Mouse (Mus musculus) forebrain, embryonic 10.5 days (tissue): ENCODE results near the gene Ace. TPM values are rescaled to one million over a fixed set of nuclear protein-coding genes. Genes with fewer than 3 reads are reported as not detected.
A peak's percentile ranks its signal among the peaks of the same experiment; 100 is the strongest.

Source experiments
- DNase-seq: peaks from one replicate; pipeline ENCODE4 v3.0.0-alpha.2; 2017; ENCODE audit warnings: low spot score; ENCODE audit errors: extremely low spot score
- H3K27ac ChIP-seq: fragments of 300-500 bp; sonication (generic); 2 replicates; pipeline ENCODE4 v1.5.1; 2016; ENCODE audit warnings: mild to moderate bottlenecking
- H3K27me3 ChIP-seq: fragments of 300-500 bp; sonication (generic); 2 replicates; pipeline ENCODE4 v1.6.1; 2016; ENCODE audit warnings: mild to moderate bottlenecking; ENCODE audit not compliant: poor library complexity, severe bottlenecking
- H3K36me3 ChIP-seq: fragments of 300-500 bp; sonication (generic); replicated peaks from 2 replicates; pipeline ENCODE4 v1.6.1; 2016; ENCODE audit warnings: mild to moderate bottlenecking, moderate library complexity
- H3K4me1 ChIP-seq: fragments of 300-500 bp; sonication (generic); 2 replicates; pipeline ENCODE4 v1.6.1; 2016
- H3K4me3 ChIP-seq: fragments of 300-500 bp; sonication (generic); 2 replicates; pipeline ENCODE4 v1.5.1; 2016; ENCODE audit warnings: mild to moderate bottlenecking, moderate library complexity
- H3K9me3 ChIP-seq: fragments of 300-500 bp; sonication (generic); 2 replicates; pipeline ENCODE4 v1.6.1; 2016; ENCODE audit warnings: mild to moderate bottlenecking, moderate library complexity
- WGBS: fragments of 180-500 bp; shearing (Covaris S2); methylation state at CpG from one replicate; pipeline ENCODE4 v1.1.7; 2016; 5-methylcytosine and 5-hydroxymethylcytosine counted together
- polyA plus RNA-seq: library from polyadenylated mRNA; unstranded; fragments of >200 nt; fragmentation: Nextera tagmentation; extraction: Ambion mirVana; gene quantifications from 2 replicates; pipeline ENCODE4 v1.2.1, GENCODE M21; 2016

Gene Ace
- 0.28 and 0.74 TPM in 2 replicates for polyA plus RNA-seq

DNA sequence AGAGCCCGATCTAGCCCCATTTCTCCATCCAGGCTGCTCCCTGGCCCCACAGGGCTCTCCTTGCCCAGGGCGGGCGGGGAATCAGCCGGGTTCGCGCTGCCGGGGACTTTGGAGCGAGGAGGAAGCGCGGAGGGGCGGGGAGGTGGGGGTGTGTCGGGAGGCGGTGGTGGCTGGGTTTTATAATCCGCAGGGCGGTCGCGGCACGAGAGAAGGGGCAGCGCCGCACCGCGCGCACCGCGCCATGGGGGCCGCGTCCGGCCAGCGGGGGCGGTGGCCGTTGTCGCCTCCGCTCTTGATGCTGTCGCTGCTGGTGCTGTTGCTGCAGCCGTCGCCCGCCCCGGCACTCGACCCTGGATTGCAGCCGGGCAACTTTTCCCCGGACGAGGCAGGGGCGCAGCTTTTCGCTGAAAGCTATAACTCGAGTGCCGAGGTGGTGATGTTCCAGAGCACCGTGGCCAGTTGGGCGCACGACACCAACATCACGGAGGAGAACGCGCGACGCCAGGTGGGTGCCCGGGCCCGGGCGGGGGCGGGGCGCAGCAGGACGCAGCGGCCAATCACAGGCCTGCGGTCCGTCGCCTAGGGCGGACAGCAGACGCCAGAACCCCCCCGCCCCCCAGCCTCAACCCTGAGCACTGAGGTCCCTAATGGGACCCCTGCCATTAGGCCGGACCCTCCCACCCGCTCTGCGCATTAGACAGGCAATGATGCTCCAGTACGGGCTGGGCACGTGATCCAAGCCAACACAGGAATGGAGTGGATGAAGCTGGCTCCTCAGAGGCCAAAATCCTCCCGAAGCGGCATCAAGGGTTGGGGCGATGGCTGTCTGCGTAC, at the start of gene Ace:
TSS of gene Ace (plus strand) at position 205 of the 834 bp plus-strand sequence.
- Histone ChIP-seq H3K27me3 (peaks cover 65% of the 10 kb centered on the region), H3K27ac (peak within 1 kb of the TSS; percentile 70)
- WGBS = under 1% methylated on average over 71 of the region's 76 CpGs

GRCm38 (mm10) chr11:105920098-105920785, 47.5 kb upstream of the Ace start:
- WGBS = 87% methylated on average over 3 of the region's 3 CpGs
- Histone ChIP-seq H3K4me1 (no peaks in the 10 kb centered on the region), H3K9me3 (no peaks in the 10 kb centered on the region), H3K4me3 (no peak overlapping the region), H3K36me3 (peaks cover 30% of the 10 kb centered on the region), H3K27me3 (no peaks in the 10 kb centered on the region), H3K27ac (no peak overlapping the region)
- no peak for DNase-seq

More for the DNA sequence above, at the start of gene Ace:
- DNase-seq = peak; percentile 41
- H3K36me3 ChIP-seq = no peaks in the 10 kb centered on the region
- peak within 1 kb of the TSS; percentile 72 for H3K4me3 ChIP-seq
- H3K4me1 ChIP-seq = peaks cover 23% of the 10 kb centered on the region
- H3K9me3 ChIP-seq = no peaks in the 10 kb centered on the region

- peaks cover 30% of the 10 kb centered on the region for H3K36me3 ChIP-seq
- H3K9me3 ChIP-seq = no peaks in the 10 kb centered on the region
- H3K27ac ChIP-seq = no peak overlapping the region
- no peak for DNase-seq
- no peaks in the 10 kb centered on the region for H3K27me3 ChIP-seq
- H3K4me3 ChIP-seq = no peak overlapping the region
- H3K4me1 ChIP-seq = no peaks in the 10 kb centered on the region
- WGBS = 89% methylated on average over 2 of the region's 2 CpGs
These were observed 46.9 kb upstream of the Ace start for GRCm38 (mm10) chr11:105920836-105921235.

- H3K4me1 ChIP-seq = no peaks in the 10 kb centered on the region
- no peak overlapping the region for H3K27ac ChIP-seq
- WGBS = 93% methylated on average over 5 of the region's 5 CpGs
- H3K9me3 ChIP-seq = no peaks in the 10 kb centered on the region
- no peak for DNase-seq
- H3K27me3 ChIP-seq = no peaks in the 10 kb centered on the region
- no peak overlapping the region for H3K4me3 ChIP-seq
- peaks cover 30% of the 10 kb centered on the region for H3K36me3 ChIP-seq
These were observed 46.5 kb upstream of the Ace start for GRCm38 (mm10) chr11:105921275-105921674.

GRCm38 (mm10) chr11:105922769-105923663, 44.7 kb upstream of the Ace start:
- peaks cover 9% of the 10 kb centered on the region for H3K4me1 ChIP-seq
- WGBS = 93% methylated on average over 20 of the region's 20 CpGs
- no peak for DNase-seq
- H3K36me3 ChIP-seq = peaks cover 26% of the 10 kb centered on the region
- no peaks in the 10 kb centered on the region for H3K9me3 ChIP-seq
- no peaks in the 10 kb centered on the region for H3K27me3 ChIP-seq
- no peak overlapping the region for H3K27ac ChIP-seq
- H3K4me3 ChIP-seq = no peak overlapping the region

- no peak overlapping the region for H3K4me3 ChIP-seq
- peaks cover 12% of the 10 kb centered on the region for H3K36me3 ChIP-seq
- peaks cover 13% of the 10 kb centered on the region for H3K4me1 ChIP-seq
- H3K27ac ChIP-seq = no peak overlapping the region
- WGBS = 56% methylated on average over 14 of the region's 14 CpGs
- peak; percentile 80 for DNase-seq
- H3K9me3 ChIP-seq = no peaks in the 10 kb centered on the region
- H3K27me3 ChIP-seq = no peaks in the 10 kb centered on the region
These were observed 40.4 kb upstream of the Ace start for GRCm38 (mm10) chr11:105927065-105928030.

- no peak for DNase-seq
- Histone ChIP-seq H3K36me3 (peaks cover 3% of the 10 kb centered on the region), H3K9me3 (no peaks in the 10 kb centered on the region), H3K4me1 (peaks cover 13% of the 10 kb centered on the region), H3K4me3 (no peak overlapping the region), H3K27me3 (no peaks in the 10 kb centered on the region), H3K27ac (no peak overlapping the region)
- WGBS = 74% methylated on average over 5 of the region's 5 CpGs
These were observed 39.6 kb upstream of the Ace start for GRCm38 (mm10) chr11:105928171-105928570.

GRCm38 (mm10) chr11:105931380-105931779, 36.4 kb upstream of the Ace start:
- H3K27me3 ChIP-seq = no peaks in the 10 kb centered on the region
- no peak overlapping the region for H3K27ac ChIP-seq
- 93% methylated on average over 3 of the region's 3 CpGs for WGBS
- peaks cover 28% of the 10 kb centered on the region for H3K4me1 ChIP-seq
- no peak for DNase-seq
- no peaks in the 10 kb centered on the region for H3K9me3 ChIP-seq
- H3K36me3 ChIP-seq = no peaks in the 10 kb centered on the region; the same call in 1 of the 2 replicates
- no peak overlapping the region for H3K4me3 ChIP-seq

GRCm38 (mm10) chr11:105933746-105934145, 34.0 kb upstream of the Ace start:
- Histone ChIP-seq H3K9me3 (no peaks in the 10 kb centered on the region), H3K27me3 (no peaks in the 10 kb centered on the region), H3K4me3 (no peak overlapping the region), H3K36me3 (no peaks in the 10 kb centered on the region; the same call in 1 of the 2 replicates), H3K4me1 (peaks cover 19% of the 10 kb centered on the region), H3K27ac (no peak overlapping the region)
- 91% methylated on average over 8 of the region's 8 CpGs for WGBS
- no peak for DNase-seq

- Histone ChIP-seq H3K4me3 (no peak overlapping the region), H3K9me3 (no peaks in the 10 kb centered on the region), H3K27ac (peak overlapping the region; percentile 65), H3K27me3 (no peaks in the 10 kb centered on the region), H3K36me3 (no peaks in the 10 kb centered on the region; the same call in 1 of the 2 replicates), H3K4me1 (peaks cover 20% of the 10 kb centered on the region)
- WGBS = 75% methylated on average over 5 of the region's 5 CpGs
- DNase-seq = no peak
These were observed 33.4 kb upstream of the Ace start for GRCm38 (mm10) chr11:105934303-105934711.

DNA sequence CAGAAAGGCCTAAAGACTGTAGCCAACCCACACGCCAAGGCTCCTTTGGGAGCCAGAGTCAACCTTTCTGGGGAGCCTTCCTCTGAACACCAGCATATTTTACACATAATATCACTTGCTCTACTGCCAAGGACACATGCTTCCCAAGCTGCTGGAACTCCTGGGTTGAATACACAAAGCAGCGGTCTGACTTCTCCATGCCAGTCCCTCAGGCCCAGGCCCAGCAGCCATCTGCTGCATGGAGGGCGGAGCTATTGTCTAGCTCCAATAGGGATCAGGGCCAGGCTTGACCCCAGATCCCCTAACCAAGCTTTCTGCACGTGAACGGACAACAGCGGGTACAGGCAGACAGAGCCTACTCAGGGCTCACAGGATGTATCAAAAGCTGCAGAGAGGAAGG, 32.9 kb upstream of the Ace start:
- no peaks in the 10 kb centered on the region for H3K9me3 ChIP-seq
- DNase-seq = no peak
- H3K36me3 ChIP-seq = no peaks in the 10 kb centered on the region; the same call in 1 of the 2 replicates
- H3K27ac ChIP-seq = peak overlapping the region; percentile 65
- peaks cover 22% of the 10 kb centered on the region for H3K4me1 ChIP-seq
- 54% methylated on average over 6 of the region's 6 CpGs for WGBS
- H3K4me3 ChIP-seq = no peak overlapping the region
- no peaks in the 10 kb centered on the region for H3K27me3 ChIP-seq
